Mouse (Mus musculus) limb, embryonic 14.5 days (tissue): ENCODE data around the gene Aars2. TPM values are rescaled to one million over a fixed set of nuclear protein-coding genes. Genes with fewer than 3 reads are reported as not detected.

ENCODE experiments used
- ATAC-seq: fragments of 200-750 bp; cut with Nextera tagmentation; 2 replicates; pipeline ENCODE4 v1.8.0; 2017; ENCODE audit warnings: low read depth, moderate number of reproducible peaks, moderate TSS enrichment; ENCODE audit not compliant: low FRiP score
- DNase-seq: peaks from one replicate; pipeline ENCODE4 v3.0.0-alpha.2; 2015; ENCODE audit warnings: low spot score
- H3K27ac ChIP-seq: fragments of 300-500 bp; sonication (generic); replicated peaks from 2 replicates; pipeline ENCODE4 v1.5.1; 2014; ENCODE audit warnings: low read depth, mild to moderate bottlenecking, low read length, moderate library complexity, mixed read lengths
- H3K27me3 ChIP-seq: fragments of 300-500 bp; sonication (generic); 2 replicates; pipeline ENCODE4 v1.6.1; 2014; ENCODE audit warnings: low read length, mixed read lengths; ENCODE audit not compliant: control insufficient read depth, insufficient read depth
- H3K36me3 ChIP-seq: fragments of 300-500 bp; sonication (generic); 2 replicates; pipeline ENCODE4 v1.6.1; 2014; ENCODE audit warnings: mild to moderate bottlenecking, low read length, moderate library complexity, mixed read lengths; ENCODE audit not compliant: control insufficient read depth, insufficient read depth
- H3K4me1 ChIP-seq: fragments of 300-500 bp; sonication (generic); 2 replicates; pipeline ENCODE4 v1.6.1; 2014; ENCODE audit warnings: antibody characterized with exemption, low read length, mixed read lengths; ENCODE audit not compliant: control insufficient read depth, insufficient read depth
- H3K4me2 ChIP-seq: fragments of 300-500 bp; sonication (generic); replicated peaks from 2 replicates; pipeline ENCODE4 v1.6.1; 2014; ENCODE audit warnings: low read depth, mild to moderate bottlenecking, low read length, moderate library complexity; ENCODE audit not compliant: severe bottlenecking
- H3K4me3 ChIP-seq: fragments of 300-500 bp; sonication (generic); replicated peaks from 2 replicates; pipeline ENCODE4 v1.5.1; 2014; ENCODE audit warnings: low read length
- H3K9ac ChIP-seq: fragments of 300-500 bp; sonication (generic); 2 replicates; pipeline ENCODE4 v1.6.1; 2014; ENCODE audit warnings: mild to moderate bottlenecking, low read depth, low read length, moderate library complexity; ENCODE audit not compliant: severe bottlenecking
- H3K9me3 ChIP-seq: fragments of 300-500 bp; sonication (generic); 2 replicates; pipeline ENCODE4 v1.6.1; 2016; ENCODE audit warnings: low read length; ENCODE audit not compliant: control insufficient read depth
- POLR2A ChIP-seq: fragments of 200-500 bp; IDR thresholded peaks from 2 replicates; pipeline ENCODE4 v1.8.0; 2012; ENCODE audit warnings: inconsistent platforms, mild to moderate bottlenecking, moderate library complexity, borderline replicate concordance; ENCODE audit not compliant: insufficient read depth, insufficient read length; ENCODE audit errors: extremely low read depth
- WGBS: fragments of 180-500 bp; shearing (Covaris S2); extraction: QIAGEN DNeasy Blood & Tissue Kit; methylation state at CpG from one replicate; pipeline ENCODE4 v1.1.7; 2014; 5-methylcytosine and 5-hydroxymethylcytosine counted together
- polyA plus RNA-seq, 2 experiments: library from polyadenylated mRNA; depleted of rRNA in 1 of 2; stranded (reverse) in 1 of 2; unstranded in 1 of 2; fragments of >200 nt; fragmentation: Nextera tagmentation in 1 of 2; extraction: Ambion mirVana in 1 of 2; gene quantifications; 2 replicates each; pipeline versions ENCODE4 v1.2.1 to v1.2.3; 2012 to 2014

Aars2 gene
- polyA plus RNA-seq, 2 experiments: 13.0 to 20.8 TPM

- WGBS: 87% methylated on average over 9 of the region's 9 CpGs
- Histone ChIP-seq H3K27ac (no peak overlapping the region), H3K9ac (no peak overlapping the region), H3K36me3 (no peaks in the 10 kb centered on the region), H3K9me3 (no peaks in the 10 kb centered on the region), H3K27me3 (no peaks in the 10 kb centered on the region), H3K4me2 (no peak overlapping the region), H3K4me3 (no peak overlapping the region), H3K4me1 (no peaks in the 10 kb centered on the region)
- no peak for TF ChIP-seq POLR2A
- DNase-seq (no peak), ATAC-seq (no peak)
These were observed 42.4 kb upstream of the Aars2 start for GRCm38 (mm10) chr17:45464255-45464654.

GRCm38 (mm10) chr17:45466701-45467100, 39.9 kb upstream of the Aars2 start:
- H3K36me3 ChIP-seq: no peaks in the 10 kb centered on the region
- no peaks in the 10 kb centered on the region for H3K27me3 ChIP-seq
- no peak overlapping the region for H3K4me2 ChIP-seq
- no peaks in the 10 kb centered on the region for H3K4me1 ChIP-seq
- H3K9ac ChIP-seq: no peak overlapping the region
- DNase-seq (no peak), ATAC-seq (no peak)
- no peak overlapping the region for H3K4me3 ChIP-seq
- 70% methylated on average over 2 of the region's 2 CpGs for WGBS
- H3K9me3 ChIP-seq: no peaks in the 10 kb centered on the region
- H3K27ac ChIP-seq: no peak overlapping the region
- no peak for TF ChIP-seq POLR2A

- H3K36me3 ChIP-seq: no peaks in the 10 kb centered on the region
- no peak for TF ChIP-seq POLR2A
- no peaks in the 10 kb centered on the region for H3K4me1 ChIP-seq
- H3K4me2 ChIP-seq: no peak overlapping the region
- 81% methylated on average over 5 of the region's 5 CpGs for WGBS
- no peak overlapping the region for H3K9ac ChIP-seq
- DNase-seq (no peak), ATAC-seq (no peak)
- no peaks in the 10 kb centered on the region for H3K27me3 ChIP-seq
- no peak overlapping the region for H3K27ac ChIP-seq
- H3K9me3 ChIP-seq: no peaks in the 10 kb centered on the region
- H3K4me3 ChIP-seq: no peak overlapping the region
These were observed 38.3 kb upstream of the Aars2 start for GRCm38 (mm10) chr17:45468302-45468701.

GRCm38 (mm10) chr17:45470726-45471125, 35.9 kb upstream of the Aars2 start:
- H3K4me2 ChIP-seq: no peak overlapping the region
- no peak for DNase-seq
- no peaks in the 10 kb centered on the region; the same call in 1 of the 2 replicates for H3K4me1 ChIP-seq
- H3K9ac ChIP-seq: no peak overlapping the region
- H3K27ac ChIP-seq: no peak overlapping the region
- no peak overlapping the region for H3K4me3 ChIP-seq
- no peak for TF ChIP-seq POLR2A
- WGBS: 83% methylated on average over 7 of the region's 7 CpGs
- no peaks in the 10 kb centered on the region for H3K9me3 ChIP-seq
- H3K36me3 ChIP-seq: no peaks in the 10 kb centered on the region
- H3K27me3 ChIP-seq: no peaks in the 10 kb centered on the region
- ATAC-seq: no peak

GRCm38 (mm10) chr17:45473667-45474066, 33.0 kb upstream of the Aars2 start:
- 64% methylated on average over 6 of the region's 6 CpGs for WGBS
- Histone ChIP-seq H3K4me2 (no peak overlapping the region), H3K9me3 (no peaks in the 10 kb centered on the region), H3K27me3 (no peaks in the 10 kb centered on the region), H3K4me3 (no peak overlapping the region), H3K27ac (no peak overlapping the region), H3K36me3 (no peaks in the 10 kb centered on the region), H3K9ac (no peak overlapping the region), H3K4me1 (no peaks in the 10 kb centered on the region; the same call in 1 of the 2 replicates)
- ATAC-seq: no peak
- no peak for TF ChIP-seq POLR2A
- no peak for DNase-seq

GRCm38 (mm10) chr17:45474146-45474545, 32.5 kb upstream of the Aars2 start:
- ATAC-seq: no peak
- no peak for DNase-seq
- WGBS: 71% methylated on average over 8 of the region's 8 CpGs
- Histone ChIP-seq H3K9ac (peak overlapping the region; percentile 37; the same call in 1 of the 2 replicates), H3K4me2 (peak overlapping the region; percentile 48), H3K4me1 (no peaks in the 10 kb centered on the region; the same call in 1 of the 2 replicates), H3K27ac (no peak overlapping the region), H3K4me3 (peak overlapping the region; percentile 35), H3K9me3 (no peaks in the 10 kb centered on the region), H3K36me3 (no peaks in the 10 kb centered on the region), H3K27me3 (no peaks in the 10 kb centered on the region)
- no peak for TF ChIP-seq POLR2A
